Mouse (Mus musculus) gastrocnemius, postnatal 14 days (tissue): ENCODE results near the gene Khk. TPM values are rescaled to one million over a fixed set of nuclear protein-coding genes. Genes with fewer than 3 reads are reported as not detected.

ENCODE experiments used
- DNase-seq: peaks from one replicate; pipeline ENCODE4 v3.0.0; 2021; ENCODE audit warnings: mixed read lengths
- intact Hi-C: fragments of 180-260 bp; cut with DNase I; formaldehyde crosslinking; loops from one replicate; pipeline ENCODE4 v1.15.1; 2025; ENCODE audit warnings: low total_unique reads
- total RNA-seq, 2 experiments: library from RNA; stranded (reverse); gene quantifications; 2 replicates each; pipeline ENCODE4 v1.2.3; 2021

Gene Khk
- total RNA-seq, 2 experiments from 2014 or later, result 31.4 to 32.7 TPM

GRCm38 (mm10) chr5:30959198-30959854 lies 38.1 kb downstream of the Khk start:
- intact Hi-C loops, result no loop called here
- no peak for DNase-seq

GRCm38 (mm10) chr5:30959966-30960501 lies 38.8 kb downstream of the Khk start, which contains the start of gene Preb:
Gene Preb, minus strand, starts transcription at chr5:30960361.
- intact Hi-C loops, result no loop called here

GRCm38 (mm10) chr5:30960814-30961213 lies 39.6 kb downstream of the Khk start:
- no peak for DNase-seq
- intact Hi-C loops, result no loop called here

More at GRCm38 (mm10) chr5:30959966-30960501, 38.8 kb downstream of the Khk start, which contains the start of gene Preb:
- DNase-seq, result peak; percentile 99

GRCm38 (mm10) chr5:30961545-30962505 lies 40.6 kb downstream of the Khk start:
- DNase-seq, result no peak
- intact Hi-C loops, result no loop called here

- no peak for DNase-seq
- intact Hi-C loops, result no loop called here
These were observed 42.7 kb downstream of the Khk start for GRCm38 (mm10) chr5:30963916-30964315.

GRCm38 (mm10) chr5:30966189-30966588 lies 45.0 kb downstream of the Khk start:
- intact Hi-C loops, result no loop called here
- no peak for DNase-seq

- DNase-seq, result peak; percentile 62
- intact Hi-C loops, result no loop called here
These were observed 47.2 kb downstream of the Khk start, which contains the start of gene Tcf23 for GRCm38 (mm10) chr5:30968416-30968815. Gene Tcf23, plus strand, starts transcription at chr5:30968662.

GRCm38 (mm10) chr5:30969440-30969839 lies 48.2 kb downstream of the Khk start:
- intact Hi-C loops, result no loop called here
- DNase-seq, result no peak

- intact Hi-C loops, result no loop called here
- peak; percentile 74 for DNase-seq
These were observed 53.8 kb downstream of the Khk start for GRCm38 (mm10) chr5:30974870-30975656.

Other genes with a start within 250 kb of the Khk start
- 1 to 10 TPM; 1.6 to 2.0 TPM for gene Dpysl5, start 209.9 kb upstream of the Khk start, total RNA-seq
- 10 to 100 TPM; 59.6 to 61.7 TPM for gene Mapre3, start 106.8 kb upstream of the Khk start, total RNA-seq
- gene Tmem214, start 53.4 kb upstream of the Khk start, total RNA-seq, result 10 to 100 TPM; 33.5 to 37.4 TPM
- 1 to 10 TPM; 1.8 to 2.6 TPM for gene Agbl5, start 32.7 kb upstream of the Khk start, total RNA-seq
- 100 to 1,000 TPM; 119 to 134 TPM for gene Ost4, start 13.6 kb upstream of the Khk start, total RNA-seq
- gene Emilin1, start 8.0 kb upstream of the Khk start, total RNA-seq, result 10 to 100 TPM; 25.7 to 31.3 TPM
- gene Cgref1, start 24.2 kb downstream of the Khk start, total RNA-seq, result 1 to 10 TPM; 4.5 to 7.7 TPM
- 10 to 100 TPM; 77.5 to 90.5 TPM for gene Preb, start 38.9 kb downstream of the Khk start, total RNA-seq
- gene Tcf23, start 47.2 kb downstream of the Khk start, total RNA-seq, result under 1 TPM; 0.35 to 0.66 TPM
- gene Atraid, start 126.9 kb downstream of the Khk start, total RNA-seq, result 10 to 100 TPM; 56.7 to 63.5 TPM
- 1 to 10 TPM; 2.5 to 2.8 TPM for gene Slc5a6, start 127.5 kb downstream of the Khk start, total RNA-seq
- 10 to 100 TPM; 12.3 to 19.9 TPM for gene Cad, start 133.3 kb downstream of the Khk start, total RNA-seq
- not detected for gene Dnajc5g, start 184.9 kb downstream of the Khk start, total RNA-seq
- under 1 TPM in 1 of 2 experiments, not detected in 1; 0.10 TPM for gene Slc30a3, start 186.8 kb downstream of the Khk start, total RNA-seq
- gene Trim54, start 195.3 kb downstream of the Khk start, total RNA-seq, result 100 to 1,000 TPM; 190 to 215 TPM
- not detected for gene Ucn, start 217.4 kb downstream of the Khk start, total RNA-seq
- 10 to 100 TPM; 33.9 to 37.3 TPM for gene Mpv17, start 232.8 kb downstream of the Khk start, total RNA-seq